Mouse (Mus musculus): ENCODE measurements around the gene Nr6a1. TPM values are rescaled to one million over a fixed set of nuclear protein-coding genes. Genes with fewer than 3 reads are reported as not detected.

Gene Nr6a1
- polyA plus RNA-seq, 2 experiments: 0.90 to 1.2 TPM

GRCm38 (mm10) chr2:38973701-38974100 lies 46.2 kb upstream of the Nr6a1 start:
- ATAC-seq (ENCODE audit: insufficient read depth) (no peak), DNase-seq (ENCODE audit: low read depth in 3 of 3, low spot score in 3 of 3) (no peak)
- Histone ChIP-seq H3K4me1 (replicated peaks; ENCODE audit: control insufficient read depth in 2 of 2, insufficient read depth in 2 of 2, low read length in 1 of 2) (peaks cover 23 to 28% of the 10 kb centered on the region in 2 experiments), H3K27ac (no peak overlapping the region), H3K9me3 (ENCODE audit: control insufficient read depth, low read length) (no peaks in the 10 kb centered on the region), H3K4me3 (ENCODE audit: insufficient read depth in 1 of 2, low read depth in 2 of 2, low read length in 2 of 2) (no peak overlapping the region), H3K9ac (replicated peaks) (no peak overlapping the region), H3K27me3 (ENCODE audit: control insufficient read depth, insufficient read depth, low read length) (no peaks in the 10 kb centered on the region; the same call in 1 of the 2 replicates), H3K4me2 (ENCODE audit: low read depth) (no peak overlapping the region), H3K36me3 (replicated peaks; ENCODE audit: control insufficient read depth, insufficient read depth, low read depth) (no peaks in the 10 kb centered on the region)
- TF ChIP-seq EP300 (IDR thresholded peaks at IDR 0.05; ENCODE audit: low read depth): no peak
- TF ChIP-seq CTCF (IDR thresholded peaks at IDR 0.05; ENCODE audit: low read depth): no peak
- 70% methylated on average over 7 of the region's 7 CpGs for WGBS (ENCODE audit: insufficient replicate concordance)

- H3K27me3 ChIP-seq (ENCODE audit: control insufficient read depth, insufficient read depth, low read length): no peaks in the 10 kb centered on the region; the same call in 1 of the 2 replicates
- H3K9me3 ChIP-seq (ENCODE audit: control insufficient read depth, low read length): no peaks in the 10 kb centered on the region
- DNase-seq (ENCODE audit: low read depth in 3 of 3, low spot score in 3 of 3) (no peak), ATAC-seq (ENCODE audit: insufficient read depth) (no peak)
- no peak overlapping the region for H3K4me3 ChIP-seq (ENCODE audit: insufficient read depth in 1 of 2, low read depth in 2 of 2, low read length in 2 of 2)
- no peak overlapping the region for H3K4me2 ChIP-seq (ENCODE audit: low read depth)
- H3K36me3 ChIP-seq (replicated peaks; ENCODE audit: control insufficient read depth, insufficient read depth, low read depth): no peaks in the 10 kb centered on the region
- H3K4me1 ChIP-seq (replicated peaks; ENCODE audit: control insufficient read depth in 2 of 2, insufficient read depth in 2 of 2, low read length in 1 of 2): peaks cover 23 to 28% of the 10 kb centered on the region in 2 experiments
- WGBS (ENCODE audit: insufficient replicate concordance): 14% methylated on average over 2 of the region's 2 CpGs
- TF ChIP-seq CTCF (IDR thresholded peaks at IDR 0.05; ENCODE audit: low read depth): no peak
- no peak for TF ChIP-seq EP300 (IDR thresholded peaks at IDR 0.05; ENCODE audit: low read depth)
- H3K9ac ChIP-seq (replicated peaks): no peak overlapping the region
- H3K27ac ChIP-seq: no peak overlapping the region
Observed at GRCm38 (mm10) chr2:38973223-38973622, 45.7 kb upstream of the Nr6a1 start.

GRCm38 (mm10) chr2:38970057-38970456 lies 42.6 kb upstream of the Nr6a1 start:
- Histone ChIP-seq H3K4me2 (ENCODE audit: low read depth) (peak overlapping the region; percentile 57), H3K4me1 (replicated peaks; ENCODE audit: control insufficient read depth in 2 of 2, insufficient read depth in 2 of 2, low read length in 1 of 2) (peaks cover 23 to 28% of the 10 kb centered on the region in 2 experiments), H3K9me3 (ENCODE audit: control insufficient read depth, low read length) (no peaks in the 10 kb centered on the region), H3K9ac (replicated peaks) (peak overlapping the region; percentile 27; the same call in 1 of the 2 replicates), H3K27ac (peak overlapping the region; percentile 86), H3K4me3 (ENCODE audit: insufficient read depth in 1 of 2, low read depth in 2 of 2, low read length in 2 of 2) (no peak overlapping the region), H3K36me3 (replicated peaks; ENCODE audit: control insufficient read depth, insufficient read depth, low read depth) (no peaks in the 10 kb centered on the region), H3K27me3 (ENCODE audit: control insufficient read depth, insufficient read depth, low read length) (no peaks in the 10 kb centered on the region)
- DNase-seq (ENCODE audit: low read depth in 3 of 3, low spot score in 3 of 3) (peak; percentile 63 to 71 (median 64)), ATAC-seq (ENCODE audit: insufficient read depth) (peak; percentile 94)
- TF ChIP-seq CTCF (IDR thresholded peaks at IDR 0.05; ENCODE audit: low read depth) (no peak), EP300 (IDR thresholded peaks at IDR 0.05; ENCODE audit: low read depth) (peak; percentile 86)
- WGBS (ENCODE audit: insufficient replicate concordance): 19% methylated on average over 5 of the region's 5 CpGs

GRCm38 (mm10) chr2:38969650-38970049 lies 42.2 kb upstream of the Nr6a1 start:
- Histone ChIP-seq H3K4me2 (ENCODE audit: low read depth) (peak overlapping the region; percentile 57), H3K4me1 (replicated peaks; ENCODE audit: control insufficient read depth in 2 of 2, insufficient read depth in 2 of 2, low read length in 1 of 2) (peaks cover 23 to 28% of the 10 kb centered on the region in 2 experiments), H3K27me3 (ENCODE audit: control insufficient read depth, insufficient read depth, low read length) (no peaks in the 10 kb centered on the region), H3K9ac (replicated peaks) (no peak overlapping the region), H3K27ac (peak overlapping the region; percentile 86), H3K4me3 (ENCODE audit: insufficient read depth in 1 of 2, low read depth in 2 of 2, low read length in 2 of 2) (no peak overlapping the region), H3K36me3 (replicated peaks; ENCODE audit: control insufficient read depth, insufficient read depth, low read depth) (no peaks in the 10 kb centered on the region), H3K9me3 (ENCODE audit: control insufficient read depth, low read length) (no peaks in the 10 kb centered on the region)
- ATAC-seq (ENCODE audit: insufficient read depth) (peak; percentile 64), DNase-seq (ENCODE audit: low read depth in 3 of 3, low spot score in 3 of 3) (peak in 1 of 3 experiments; percentile 10)
- 34% methylated on average over 2 of the region's 2 CpGs for WGBS (ENCODE audit: insufficient replicate concordance)
- TF ChIP-seq EP300 (IDR thresholded peaks at IDR 0.05; ENCODE audit: low read depth): no peak
- no peak for TF ChIP-seq CTCF (IDR thresholded peaks at IDR 0.05; ENCODE audit: low read depth)

GRCm38 (mm10) chr2:38964198-38964597 lies 36.7 kb upstream of the Nr6a1 start:
- TF ChIP-seq CTCF (IDR thresholded peaks at IDR 0.05; ENCODE audit: low read depth): no peak
- no peak for TF ChIP-seq EP300 (IDR thresholded peaks at IDR 0.05; ENCODE audit: low read depth)
- WGBS (ENCODE audit: insufficient replicate concordance): 38% methylated on average over 4 of the region's 4 CpGs

More at GRCm38 (mm10) chr2:38964198-38964597, 36.7 kb upstream of the Nr6a1 start:
- DNase-seq (ENCODE audit: low read depth in 3 of 3, low spot score in 3 of 3) (no peak), ATAC-seq (ENCODE audit: insufficient read depth) (no peak)
- Histone ChIP-seq H3K27me3 (ENCODE audit: control insufficient read depth, insufficient read depth, low read length) (no peaks in the 10 kb centered on the region), H3K4me1 (replicated peaks; ENCODE audit: control insufficient read depth in 2 of 2, insufficient read depth in 2 of 2, low read length in 1 of 2) (peaks cover 4% of the 10 kb centered on the region in 2 experiments; a peak in 3 of 4 replicates), H3K9ac (replicated peaks) (no peak overlapping the region; the same call in 1 of the 2 replicates), H3K4me2 (ENCODE audit: low read depth) (no peak overlapping the region), H3K27ac (no peak overlapping the region), H3K4me3 (ENCODE audit: insufficient read depth in 1 of 2, low read depth in 2 of 2, low read length in 2 of 2) (no peak overlapping the region), H3K36me3 (replicated peaks; ENCODE audit: control insufficient read depth, insufficient read depth, low read depth) (no peaks in the 10 kb centered on the region), H3K9me3 (ENCODE audit: control insufficient read depth, low read length) (no peaks in the 10 kb centered on the region)
